Mouse (Mus musculus) embryonic facial prominence, embryonic 14.5 days (tissue): Measurements from ENCODE around the gene Gprc5b. TPM values are rescaled to one million over a fixed set of nuclear protein-coding genes. Genes with fewer than 3 reads are reported as not detected.

Experiments used
- ATAC-seq: fragments of 200-750 bp; cut with Nextera tagmentation; 2 replicates; pipeline ENCODE4 v1.8.0; 2017; ENCODE audit warnings: low read depth, moderate number of reproducible peaks, moderate TSS enrichment
- DNase-seq: peaks from one replicate; pipeline ENCODE4 v3.0.0-alpha.2; 2015; ENCODE audit warnings: low spot score
- H3K27ac ChIP-seq: fragments of 300-500 bp; sonication (generic); replicated peaks from 2 replicates; pipeline ENCODE4 v1.5.1; 2014; ENCODE audit warnings: low read depth, mild to moderate bottlenecking, low read length, moderate library complexity
- H3K27me3 ChIP-seq: fragments of 300-500 bp; sonication (generic); replicated peaks from 2 replicates; pipeline ENCODE4 v1.6.1; 2014; ENCODE audit warnings: low read length; ENCODE audit not compliant: control insufficient read depth, insufficient read depth
- H3K36me3 ChIP-seq: fragments of 300-500 bp; sonication (generic); 2 replicates; pipeline ENCODE4 v1.6.1; 2014; ENCODE audit warnings: low read length, mixed read lengths; ENCODE audit not compliant: control insufficient read depth, insufficient read depth
- H3K4me1 ChIP-seq: fragments of 300-500 bp; sonication (generic); 2 replicates; pipeline ENCODE4 v1.6.1; 2014; ENCODE audit warnings: antibody characterized with exemption, low read length; ENCODE audit not compliant: control insufficient read depth, insufficient read depth
- H3K4me2 ChIP-seq: fragments of 300-500 bp; sonication (generic); 2 replicates; pipeline ENCODE4 v1.6.1; 2014; ENCODE audit warnings: low read depth, mild to moderate bottlenecking, low read length, moderate library complexity, mixed read lengths
- H3K4me3 ChIP-seq: fragments of 300-500 bp; sonication (generic); 2 replicates; pipeline ENCODE4 v1.5.1; 2014; ENCODE audit warnings: low read depth, mild to moderate bottlenecking, low read length
- H3K9ac ChIP-seq: fragments of 300-500 bp; sonication (generic); 2 replicates; pipeline ENCODE4 v1.6.1; 2014; ENCODE audit warnings: low read depth, mild to moderate bottlenecking, low read length, moderate library complexity, mixed read lengths
- H3K9me3 ChIP-seq: fragments of 300-500 bp; sonication (generic); 2 replicates; pipeline ENCODE4 v1.6.1; 2016; ENCODE audit warnings: low read length; ENCODE audit not compliant: control insufficient read depth
- WGBS: fragments of 180-500 bp; shearing (Covaris S2); extraction: QIAGEN DNeasy Blood & Tissue Kit; methylation state at CpG from one replicate; pipeline ENCODE4 v1.1.7; 2014; 5-methylcytosine and 5-hydroxymethylcytosine counted together
- polyA plus RNA-seq: library from polyadenylated mRNA; unstranded; fragments of >200 nt; fragmentation: Nextera tagmentation; extraction: Ambion mirVana; gene quantifications from 2 replicates; pipeline ENCODE4 v1.2.1, GENCODE M21; 2014

Gprc5b gene
- polyA plus RNA-seq, 1 experiment from 2014 or later = 17.0 TPM

DNA sequence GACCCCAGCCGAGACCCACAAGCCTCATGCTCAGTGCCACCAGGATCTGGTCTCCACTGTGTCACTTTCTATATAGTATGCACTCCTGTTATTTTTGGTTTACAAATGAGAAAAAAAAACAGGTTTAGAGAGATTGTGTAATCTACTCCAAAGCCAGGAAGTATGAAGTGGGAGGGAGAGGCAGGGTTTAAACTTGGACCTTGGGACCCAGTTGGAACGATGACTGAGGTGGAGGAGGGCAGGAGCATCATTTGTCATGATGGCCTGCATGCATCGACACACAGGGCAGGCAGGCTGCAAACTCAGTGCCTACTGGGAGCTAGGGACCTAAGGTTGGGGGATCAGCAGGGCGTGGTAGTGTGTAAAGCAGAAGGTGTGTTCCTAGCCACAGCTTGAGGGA lies 12.4 kb downstream of the Gprc5b start:
- 86% methylated on average over 4 of the region's 4 CpGs for WGBS
- no peak for ATAC-seq
- H3K27me3 ChIP-seq = no peaks in the 10 kb centered on the region

DNA sequence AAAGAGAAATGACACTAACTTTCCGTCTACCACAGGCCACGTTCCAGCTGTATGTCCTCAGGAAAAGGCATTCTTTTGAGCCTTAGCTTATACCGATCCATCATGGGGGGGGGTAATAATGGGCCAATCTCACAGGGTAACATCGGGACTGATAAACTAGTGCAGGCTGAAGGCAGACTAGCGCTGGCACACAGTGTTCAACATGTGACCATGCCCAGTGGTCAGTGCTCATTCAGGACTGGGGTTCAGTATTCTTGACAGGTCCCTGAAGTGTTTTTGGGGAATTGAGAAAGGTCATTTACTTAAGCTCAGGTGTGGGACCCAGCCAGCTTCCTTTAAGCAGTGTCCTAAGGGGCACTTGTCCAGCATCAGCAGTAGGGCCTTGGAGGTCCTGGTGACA lies 13.2 kb downstream of the Gprc5b start:
- Histone ChIP-seq H3K4me2 (no peak overlapping the region), H3K27ac (no peak overlapping the region), H3K4me3 (no peak overlapping the region), H3K9ac (no peak overlapping the region), H3K4me1 (peaks cover 3% of the 10 kb centered on the region; the same call in 1 of the 2 replicates), H3K27me3 (no peaks in the 10 kb centered on the region), H3K36me3 (peaks cover 42% of the 10 kb centered on the region), H3K9me3 (no peaks in the 10 kb centered on the region)
- DNase-seq (no peak), ATAC-seq (no peak)
- 90% methylated on average over 5 of the region's 5 CpGs for WGBS

More for the DNA sequence above, 12.4 kb downstream of the Gprc5b start:
- H3K4me2 ChIP-seq = no peak overlapping the region
- DNase-seq = no peak
- H3K27ac ChIP-seq = no peak overlapping the region
- H3K4me1 ChIP-seq = no peaks in the 10 kb centered on the region; the same call in 1 of the 2 replicates
- H3K9ac ChIP-seq = no peak overlapping the region
- peaks cover 38% of the 10 kb centered on the region for H3K36me3 ChIP-seq
- no peaks in the 10 kb centered on the region for H3K9me3 ChIP-seq
- no peak overlapping the region for H3K4me3 ChIP-seq

DNA sequence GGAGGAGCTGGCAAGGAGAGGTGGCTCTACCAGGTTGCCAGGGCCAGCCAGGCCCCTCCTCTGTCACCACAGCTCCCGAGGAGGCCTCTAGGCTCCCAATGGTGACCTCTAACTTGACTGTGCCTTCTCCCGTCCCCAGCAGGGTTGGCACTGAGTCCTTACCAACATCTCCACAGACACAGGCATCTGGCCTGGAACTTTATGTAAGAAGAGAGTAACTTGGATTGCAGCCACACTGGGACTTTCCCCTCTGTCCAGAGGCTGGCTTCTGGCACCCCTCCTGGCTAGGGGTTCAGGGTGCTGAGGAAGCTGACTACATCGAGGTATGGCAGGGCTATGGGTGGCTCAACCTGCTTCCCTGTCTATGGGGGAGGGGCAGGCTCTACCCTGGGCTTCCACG lies 13.7 kb downstream of the Gprc5b start:
- WGBS = 74% methylated on average over 4 of the region's 4 CpGs
- ATAC-seq (no peak), DNase-seq (no peak)
- Histone ChIP-seq H3K4me1 (peaks cover 3% of the 10 kb centered on the region; the same call in 1 of the 2 replicates), H3K4me2 (no peak overlapping the region), H3K36me3 (peaks cover 45% of the 10 kb centered on the region), H3K27ac (no peak overlapping the region), H3K9me3 (no peaks in the 10 kb centered on the region), H3K9ac (no peak overlapping the region), H3K27me3 (no peaks in the 10 kb centered on the region), H3K4me3 (no peak overlapping the region)

DNA sequence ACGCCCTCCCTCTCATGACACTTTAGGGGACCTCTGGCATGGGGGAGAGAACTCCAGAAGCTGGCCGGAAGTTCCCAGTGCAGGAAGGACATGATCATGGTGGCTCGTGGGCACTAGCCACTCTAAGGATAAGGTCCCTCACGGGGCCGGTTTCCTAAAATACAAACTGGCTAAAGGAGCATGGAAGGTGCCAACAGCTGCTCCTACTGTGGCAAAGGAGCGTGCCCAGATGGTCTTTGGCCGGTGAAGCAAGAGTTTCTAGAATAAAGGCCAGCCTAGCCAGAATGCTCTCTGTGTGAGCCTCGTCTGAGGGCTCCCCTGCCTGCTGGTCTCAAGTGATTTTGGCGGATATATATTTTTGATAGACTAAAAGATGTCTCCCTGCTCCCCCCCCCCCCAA lies 15.3 kb downstream of the Gprc5b start:
- H3K36me3 ChIP-seq = peaks cover 55% of the 10 kb centered on the region
- no peak overlapping the region for H3K9ac ChIP-seq
- H3K27me3 ChIP-seq = no peaks in the 10 kb centered on the region
- 85% methylated on average over 9 of the region's 9 CpGs for WGBS
- no peak overlapping the region for H3K4me2 ChIP-seq
- DNase-seq = no peak
- no peak for ATAC-seq
- 0 out of 2 replicates have a peak, but pooled peaks cover 3% of the 10 kb centered on the region for H3K4me1 ChIP-seq
- H3K9me3 ChIP-seq = no peaks in the 10 kb centered on the region
- no peak overlapping the region for H3K4me3 ChIP-seq
- H3K27ac ChIP-seq = no peak overlapping the region

DNA sequence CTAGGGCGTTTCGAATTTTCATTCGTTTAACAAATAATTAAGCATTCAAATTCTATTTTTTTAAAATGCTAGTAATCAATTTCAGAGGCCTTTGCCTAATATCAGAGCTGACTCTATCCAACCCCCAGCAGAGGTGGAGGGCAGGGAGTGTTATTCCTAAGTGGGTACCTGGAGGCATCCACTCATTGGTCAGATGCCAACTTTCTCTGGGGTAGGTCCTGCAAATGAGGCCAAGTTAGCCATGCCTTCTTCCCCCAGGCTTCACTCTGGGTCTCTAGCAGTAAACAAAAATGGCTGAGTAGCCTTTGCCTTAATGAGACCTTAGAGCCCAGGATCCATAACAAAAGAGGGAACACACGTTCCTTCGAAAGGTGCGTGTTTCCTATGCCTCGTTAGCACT lies 15.9 kb downstream of the Gprc5b start:
- H3K36me3 ChIP-seq = peaks cover 58% of the 10 kb centered on the region
- H3K9ac ChIP-seq = no peak overlapping the region
- H3K27me3 ChIP-seq = no peaks in the 10 kb centered on the region
- no peak overlapping the region for H3K4me3 ChIP-seq
- ATAC-seq (no peak), DNase-seq (no peak)
- 86% methylated on average over 7 of the region's 7 CpGs for WGBS
- H3K4me2 ChIP-seq = no peak overlapping the region
- H3K27ac ChIP-seq = no peak overlapping the region
- H3K4me1 ChIP-seq = 0 out of 2 replicates have a peak, but pooled peaks cover 3% of the 10 kb centered on the region
- H3K9me3 ChIP-seq = no peaks in the 10 kb centered on the region

DNA sequence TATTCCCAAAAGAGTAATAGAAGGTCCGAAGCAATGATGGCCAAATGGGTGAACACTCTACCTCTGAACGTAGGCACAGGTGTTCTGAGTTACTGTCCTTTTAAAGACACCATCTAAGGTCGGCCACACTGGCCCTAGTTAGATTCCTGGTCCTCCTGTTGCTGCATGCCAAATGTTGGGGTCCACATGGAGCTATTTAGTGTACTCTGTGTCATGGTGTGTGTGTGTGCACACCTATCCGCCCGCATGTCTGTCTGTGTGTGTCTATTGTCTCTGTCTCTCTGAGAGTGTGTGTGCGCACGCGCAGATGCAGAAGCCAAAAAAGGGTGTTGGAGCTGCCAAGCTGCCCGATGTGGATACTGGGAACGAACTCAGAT lies 17.9 kb downstream of the Gprc5b start:
- no peak overlapping the region for H3K27ac ChIP-seq
- no peaks in the 10 kb centered on the region for H3K9me3 ChIP-seq
- no peak overlapping the region for H3K4me2 ChIP-seq
- no peak overlapping the region for H3K9ac ChIP-seq
- H3K27me3 ChIP-seq = no peaks in the 10 kb centered on the region
- H3K36me3 ChIP-seq = peaks cover 53% of the 10 kb centered on the region
- DNase-seq (no peak), ATAC-seq (no peak)
- 79% methylated on average over 10 of the region's 10 CpGs for WGBS
- H3K4me1 ChIP-seq = 0 out of 2 replicates have a peak, but pooled peaks cover 3% of the 10 kb centered on the region
- no peak overlapping the region for H3K4me3 ChIP-seq

DNA sequence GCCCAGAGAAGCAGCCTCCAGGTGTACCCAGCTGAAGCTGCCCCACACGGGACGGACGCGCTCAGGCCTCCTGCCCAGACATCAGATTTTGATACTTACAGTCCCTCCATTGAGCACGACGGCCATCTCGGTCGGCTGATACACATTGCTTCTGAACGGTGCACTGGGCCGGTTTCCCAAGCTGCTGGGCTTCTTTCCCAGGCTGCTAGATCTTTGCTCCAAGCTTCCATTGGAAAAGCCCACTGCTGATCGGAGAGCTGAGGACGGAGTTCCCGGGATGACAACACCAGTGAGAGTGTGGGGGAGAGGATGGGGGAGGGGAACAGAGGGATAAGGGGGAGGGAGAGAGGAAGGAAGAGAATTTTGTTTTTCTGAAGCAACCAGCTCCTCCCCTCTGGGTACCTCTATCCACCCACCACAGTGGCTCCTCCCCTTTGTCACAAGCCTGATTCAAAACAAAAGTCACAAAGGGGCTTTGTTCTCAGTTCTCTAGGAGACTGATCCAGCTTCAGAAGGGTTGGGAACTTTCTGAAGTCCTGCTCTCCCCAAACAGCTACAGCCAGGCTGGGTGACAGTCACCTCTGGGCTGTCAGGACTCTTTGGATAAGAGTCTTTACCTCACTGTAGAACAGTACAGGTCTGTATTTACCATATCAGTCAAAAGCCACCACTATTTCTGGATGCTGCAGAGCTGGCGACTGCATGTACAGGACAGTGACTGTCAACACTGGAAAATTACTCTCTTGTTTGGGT lies 18.4 kb downstream of the Gprc5b start:
- no peak overlapping the region for H3K9ac ChIP-seq
- H3K4me3 ChIP-seq = no peak overlapping the region
- 0 out of 2 replicates have a peak, but pooled peaks cover 3% of the 10 kb centered on the region for H3K4me1 ChIP-seq
- H3K4me2 ChIP-seq = peak overlapping the region; percentile 28; the same call in 1 of the 2 replicates
- peak; percentile 37; the same call in 1 of the 2 replicates for ATAC-seq
- peaks cover 49% of the 10 kb centered on the region for H3K36me3 ChIP-seq
- no peak overlapping the region for H3K27ac ChIP-seq
- 38% methylated on average over 14 of the region's 14 CpGs for WGBS
- DNase-seq = peak; percentile 52
- no peaks in the 10 kb centered on the region for H3K9me3 ChIP-seq
- H3K27me3 ChIP-seq = no peaks in the 10 kb centered on the region

DNA sequence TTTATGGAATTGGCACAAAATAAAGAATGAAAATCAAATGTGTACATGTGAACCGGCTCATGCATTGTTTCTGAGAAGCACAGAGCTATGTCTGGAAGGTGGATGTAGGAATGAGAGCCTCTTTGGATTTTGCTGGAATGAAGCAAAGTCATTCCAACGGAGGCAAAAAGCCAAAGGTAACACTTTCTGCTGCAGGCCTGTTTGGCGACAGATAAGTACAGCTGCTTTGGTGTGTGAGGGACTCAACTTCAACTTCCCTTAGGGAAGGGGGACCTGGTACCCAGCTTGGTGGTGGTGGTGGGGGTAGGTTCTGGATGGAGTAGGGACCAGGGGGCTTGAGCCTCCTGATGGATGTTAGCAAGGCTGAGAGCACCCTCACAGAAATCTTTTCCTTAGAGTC lies 19.2 kb downstream of the Gprc5b start:
- Histone ChIP-seq H3K27me3 (no peaks in the 10 kb centered on the region), H3K9me3 (no peaks in the 10 kb centered on the region), H3K4me2 (no peak overlapping the region; the same call in 1 of the 2 replicates), H3K4me3 (no peak overlapping the region), H3K27ac (no peak overlapping the region), H3K36me3 (peaks cover 46% of the 10 kb centered on the region), H3K9ac (no peak overlapping the region), H3K4me1 (0 out of 2 replicates have a peak, but pooled peaks cover 3% of the 10 kb centered on the region)
- no peak for DNase-seq
- 75% methylated on average over 3 of the region's 3 CpGs for WGBS
- no peak for ATAC-seq

DNA sequence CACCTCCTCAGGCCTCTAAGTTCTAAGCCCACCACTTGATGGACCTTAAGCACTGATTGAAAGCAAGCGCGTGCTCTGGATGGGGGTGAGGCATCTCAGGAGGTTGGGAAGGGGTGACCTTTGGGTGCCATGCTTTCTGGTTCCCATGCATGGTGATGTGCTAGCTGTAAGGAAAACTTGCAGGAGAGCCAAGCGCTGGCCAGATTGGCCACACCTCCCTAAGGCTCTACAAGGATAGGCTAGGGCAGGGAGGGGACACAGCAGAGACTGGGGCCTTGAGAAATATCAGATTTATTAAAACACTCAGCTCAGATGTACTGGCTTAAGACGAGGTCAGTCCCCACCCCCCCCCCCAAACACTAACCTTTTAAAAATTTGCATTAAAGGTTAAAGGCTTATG lies 21.6 kb downstream of the Gprc5b start:
- H3K4me3 ChIP-seq = no peak overlapping the region
- ATAC-seq (no peak), DNase-seq (no peak)
- H3K4me1 ChIP-seq = 0 out of 2 replicates have a peak, but pooled peaks cover 3% of the 10 kb centered on the region
- peaks cover 45% of the 10 kb centered on the region for H3K36me3 ChIP-seq
- H3K27me3 ChIP-seq = no peaks in the 10 kb centered on the region
- H3K9ac ChIP-seq = no peak overlapping the region
- H3K4me2 ChIP-seq = no peak overlapping the region
- H3K27ac ChIP-seq = no peak overlapping the region
- H3K9me3 ChIP-seq = no peaks in the 10 kb centered on the region
- WGBS = 82% methylated on average over 4 of the region's 4 CpGs
